Mouse (Mus musculus): ENCODE measurements around the gene Cadps.
"Not testable (repeated sequence)": the region's sequence is repeated elsewhere in the genome, so short reads cannot be mapped to it uniquely, and the experiment has no call there.

The Cadps gene

GRCm38 (mm10) chr14:12591829-12592228, 231.1 kb downstream of the Cadps start:
- DNase-seq (ENCODE audit: extremely low spot score, low spot score): no peak

GRCm38 (mm10) chr14:12583536-12583935, 239.3 kb downstream of the Cadps start:
- no peak for DNase-seq (ENCODE audit: extremely low spot score, low spot score)

- DNase-seq (ENCODE audit: extremely low spot score, low spot score): no peak
Observed at GRCm38 (mm10) chr14:12581657-12582056, 241.2 kb downstream of the Cadps start.

- DNase-seq (ENCODE audit: extremely low spot score, low spot score): no peak
Observed at GRCm38 (mm10) chr14:12580786-12581185, 242.1 kb downstream of the Cadps start.

- DNase-seq (ENCODE audit: extremely low spot score, low spot score): no peak
Observed at GRCm38 (mm10) chr14:12578156-12578555, 244.7 kb downstream of the Cadps start.

GRCm38 (mm10) chr14:12577475-12578140, 245.3 kb downstream of the Cadps start:
- DNase-seq (ENCODE audit: extremely low spot score, low spot score): no peak

- DNase-seq (ENCODE audit: extremely low spot score, low spot score): peak; percentile 40
Observed at GRCm38 (mm10) chr14:12575105-12575504, 247.8 kb downstream of the Cadps start.

GRCm38 (mm10) chr14:12574336-12574735, 248.5 kb downstream of the Cadps start:
- no peak for DNase-seq (ENCODE audit: extremely low spot score, low spot score)

GRCm38 (mm10) chr14:12561730-12562129, 261.1 kb downstream of the Cadps start:
- DNase-seq (ENCODE audit: extremely low spot score, low spot score): not testable (repeated sequence)

GRCm38 (mm10) chr14:12560233-12560577, 262.7 kb downstream of the Cadps start:
- no peak for DNase-seq (ENCODE audit: extremely low spot score, low spot score)

- DNase-seq (ENCODE audit: extremely low spot score, low spot score): no peak
Observed at GRCm38 (mm10) chr14:12559574-12560232, 263.2 kb downstream of the Cadps start.

GRCm38 (mm10) chr14:12558920-12559573, 263.8 kb downstream of the Cadps start:
- no peak for DNase-seq (ENCODE audit: extremely low spot score, low spot score)

GRCm38 (mm10) chr14:12554486-12554885, 268.4 kb downstream of the Cadps start:
- DNase-seq (ENCODE audit: extremely low spot score, low spot score): no peak

- DNase-seq (ENCODE audit: extremely low spot score, low spot score): no peak
Observed at GRCm38 (mm10) chr14:12551353-12551752, 271.5 kb downstream of the Cadps start.

- DNase-seq (ENCODE audit: extremely low spot score, low spot score): no peak
Observed at GRCm38 (mm10) chr14:12550931-12551330, 271.9 kb downstream of the Cadps start.

GRCm38 (mm10) chr14:12549290-12549689, 273.6 kb downstream of the Cadps start:
- no peak for DNase-seq (ENCODE audit: extremely low spot score, low spot score)

GRCm38 (mm10) chr14:12547496-12547895, 275.4 kb downstream of the Cadps start:
- no peak for DNase-seq (ENCODE audit: extremely low spot score, low spot score)

- DNase-seq (ENCODE audit: extremely low spot score, low spot score): no peak
Observed at GRCm38 (mm10) chr14:12541733-12542132, 281.1 kb downstream of the Cadps start.

- no peak for DNase-seq (ENCODE audit: extremely low spot score, low spot score)
Observed at GRCm38 (mm10) chr14:12539071-12539470, 283.8 kb downstream of the Cadps start.

GRCm38 (mm10) chr14:12531101-12531500, 291.8 kb downstream of the Cadps start:
- no peak for DNase-seq (ENCODE audit: extremely low spot score, low spot score)

GRCm38 (mm10) chr14:12530554-12530953, 292.3 kb downstream of the Cadps start:
- no peak for DNase-seq (ENCODE audit: extremely low spot score, low spot score)

- DNase-seq (ENCODE audit: extremely low spot score, low spot score): peak; percentile 68
Observed at GRCm38 (mm10) chr14:12529961-12530542, 292.8 kb downstream of the Cadps start.
